Mouse (Mus musculus): ENCODE measurements around the gene Cdc42ep5. TPM values are rescaled to one million over a fixed set of nuclear protein-coding genes. Genes with fewer than 3 reads are reported as not detected.

Cdc42ep5 gene
- polyA plus RNA-seq, 1 experiment from 2014 or later: 16.2 TPM

DNA sequence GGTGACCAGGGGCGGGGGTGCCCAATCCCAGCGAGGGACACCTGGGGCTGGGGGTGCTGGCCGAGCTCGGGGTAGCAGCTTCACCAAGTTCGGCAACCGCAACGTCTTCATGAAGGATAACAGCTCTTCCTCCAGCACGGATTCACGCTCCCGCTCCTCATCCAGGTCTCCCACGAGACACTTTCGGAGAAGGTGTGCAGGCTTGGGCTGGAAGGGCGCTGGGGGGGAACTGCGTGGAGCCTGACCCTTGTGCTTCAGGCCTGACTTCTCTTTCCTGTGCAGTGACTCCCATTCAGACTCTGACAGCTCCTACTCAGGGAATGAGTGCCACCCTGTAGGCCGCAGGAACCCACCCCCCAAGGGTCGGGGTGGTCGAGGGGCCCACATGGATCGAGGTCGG, 21.2 kb downstream of the Cdc42ep5 start:
- no peak overlapping the region for H3K4me3 ChIP-seq (ENCODE audit: low read depth, low read length)
- H3K27ac ChIP-seq (ENCODE audit: low read depth, low read length): no peak overlapping the region
- no peaks in the 10 kb centered on the region for H3K27me3 ChIP-seq (ENCODE audit: control insufficient read depth, insufficient read depth, low read length)
- no peak overlapping the region for H3K4me2 ChIP-seq (ENCODE audit: low read depth, low read length, severe bottlenecking)
- ATAC-seq (replicated peaks; ENCODE audit: low FRiP score) (no peak), DNase-seq (ENCODE audit: low spot score) (peak; percentile 47)
- H3K4me1 ChIP-seq (replicated peaks; ENCODE audit: control insufficient read depth, insufficient read depth, low read length): no peaks in the 10 kb centered on the region
- peaks cover 55% of the 10 kb centered on the region for H3K36me3 ChIP-seq (ENCODE audit: control insufficient read depth, insufficient read depth, low read length)
- no peak overlapping the region for H3K9ac ChIP-seq (ENCODE audit: low read length)
- WGBS: 92% methylated on average over 19 of the region's 19 CpGs
- H3K9me3 ChIP-seq (ENCODE audit: control insufficient read depth, low read length): no peaks in the 10 kb centered on the region

DNA sequence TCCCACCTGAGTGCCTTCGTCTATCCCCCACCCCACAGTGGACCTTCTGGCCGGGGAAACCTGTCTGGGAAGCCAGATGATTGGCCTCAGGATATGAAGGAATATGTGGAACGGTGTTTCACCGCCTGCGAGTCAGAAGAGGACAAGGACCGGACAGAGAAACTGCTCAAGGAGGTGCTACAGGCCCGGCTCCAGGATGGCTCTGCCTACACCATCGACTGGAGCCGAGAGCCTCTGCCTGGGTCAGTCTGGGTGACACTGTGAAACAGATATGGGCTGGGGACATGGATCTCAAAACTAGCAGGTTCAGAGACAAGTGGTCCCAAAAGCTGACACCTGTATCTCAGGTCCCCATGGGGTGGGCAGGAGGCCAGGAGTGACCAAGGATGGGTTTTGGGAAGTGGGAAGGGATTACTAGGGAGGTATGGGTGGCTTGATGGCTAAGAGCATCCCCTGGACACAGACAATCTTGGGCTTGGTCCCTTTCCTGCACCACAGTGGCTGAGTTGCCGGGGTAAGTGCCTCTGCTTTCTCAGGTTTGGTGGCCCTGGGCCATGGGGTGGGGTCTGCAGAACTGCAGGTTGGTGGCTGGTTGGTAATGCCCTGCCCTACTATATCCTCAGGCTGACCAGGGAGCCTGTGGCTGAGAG, 21.7 kb downstream of the Cdc42ep5 start:
- Histone ChIP-seq H3K4me3 (ENCODE audit: low read depth, low read length) (no peak overlapping the region), H3K9ac (ENCODE audit: low read length) (no peak overlapping the region), H3K27ac (ENCODE audit: low read depth, low read length) (no peak overlapping the region), H3K9me3 (ENCODE audit: control insufficient read depth, low read length) (no peaks in the 10 kb centered on the region), H3K27me3 (ENCODE audit: control insufficient read depth, insufficient read depth, low read length) (no peaks in the 10 kb centered on the region), H3K4me1 (replicated peaks; ENCODE audit: control insufficient read depth, insufficient read depth, low read length) (peaks cover 3% of the 10 kb centered on the region; the same call in 1 of the 2 replicates), H3K4me2 (ENCODE audit: low read depth, low read length, severe bottlenecking) (no peak overlapping the region), H3K36me3 (ENCODE audit: control insufficient read depth, insufficient read depth, low read length) (peaks cover 55% of the 10 kb centered on the region)
- WGBS: 92% methylated on average over 10 of the region's 10 CpGs
- no peak for ATAC-seq (replicated peaks; ENCODE audit: low FRiP score)
- DNase-seq (ENCODE audit: low spot score): peak; percentile 48

DNA sequence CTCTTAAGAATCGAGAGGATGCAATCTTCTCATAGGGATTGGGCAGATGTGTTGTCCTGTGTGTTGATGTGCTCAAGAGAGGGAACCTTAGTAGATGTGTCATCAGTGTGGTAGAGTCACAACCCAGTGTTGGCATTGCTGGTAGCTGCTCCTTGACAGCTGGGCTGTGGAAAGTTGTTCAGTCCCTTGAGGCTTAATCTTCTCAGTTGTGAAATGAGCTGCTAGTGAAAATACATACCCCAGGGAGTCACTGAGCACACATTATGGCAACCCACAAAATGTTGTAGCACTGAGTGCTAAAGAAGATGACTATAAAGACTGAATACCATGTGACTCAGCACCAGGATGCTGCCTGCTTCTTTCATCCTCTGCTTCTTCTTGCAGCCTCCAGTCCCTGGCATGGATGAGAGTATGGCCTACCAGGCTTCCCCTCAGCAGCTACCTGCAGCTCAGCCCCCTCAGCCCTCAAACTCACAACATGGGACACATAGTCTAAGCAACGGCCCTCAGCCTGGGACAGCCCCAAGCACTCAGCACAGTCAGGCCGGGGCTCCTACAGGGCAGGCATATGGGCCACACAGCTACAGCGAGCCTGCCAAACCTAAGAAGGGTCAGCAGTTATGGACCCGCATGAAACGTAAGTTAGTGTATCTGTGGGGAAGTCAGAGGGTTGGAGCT, 22.9 kb downstream of the Cdc42ep5 start:
- no peak for ATAC-seq (replicated peaks; ENCODE audit: low FRiP score)
- no peak overlapping the region for H3K4me3 ChIP-seq (ENCODE audit: low read depth, low read length)
- H3K27ac ChIP-seq (ENCODE audit: low read depth, low read length): no peak overlapping the region
- peaks cover 3% of the 10 kb centered on the region; the same call in 1 of the 2 replicates for H3K4me1 ChIP-seq (replicated peaks; ENCODE audit: control insufficient read depth, insufficient read depth, low read length)
- H3K36me3 ChIP-seq (ENCODE audit: control insufficient read depth, insufficient read depth, low read length): peaks cover 49% of the 10 kb centered on the region
- no peaks in the 10 kb centered on the region for H3K27me3 ChIP-seq (ENCODE audit: control insufficient read depth, insufficient read depth, low read length)
- 92% methylated on average over 6 of the region's 6 CpGs for WGBS
- DNase-seq (ENCODE audit: low spot score): peak; percentile 39
- H3K9me3 ChIP-seq (ENCODE audit: control insufficient read depth, low read length): no peaks in the 10 kb centered on the region
- H3K4me2 ChIP-seq (ENCODE audit: low read depth, low read length, severe bottlenecking): no peak overlapping the region
- no peak overlapping the region for H3K9ac ChIP-seq (ENCODE audit: low read length)

DNA sequence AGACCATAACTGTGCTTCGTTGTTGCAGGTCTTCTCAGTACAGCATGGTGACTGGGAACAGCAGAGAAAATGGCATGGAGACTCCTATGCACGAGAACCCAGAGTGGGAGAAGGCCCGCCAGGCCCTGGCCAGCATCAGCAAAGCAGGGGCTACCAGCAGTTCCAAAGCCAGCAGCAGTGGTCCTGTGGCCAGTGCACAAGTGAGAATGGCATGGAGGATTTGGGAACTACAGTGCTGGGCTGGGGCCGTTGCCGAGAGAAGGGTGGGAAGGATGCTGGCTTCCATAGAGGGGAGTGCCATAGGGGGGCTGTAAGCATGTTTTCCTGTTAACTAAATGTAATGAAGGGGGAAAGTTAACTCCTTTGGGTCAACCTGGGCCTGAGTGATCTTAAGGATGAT, 25.3 kb downstream of the Cdc42ep5 start:
- ATAC-seq (replicated peaks; ENCODE audit: low FRiP score): no peak
- no peak overlapping the region for H3K9ac ChIP-seq (ENCODE audit: low read length)
- H3K27me3 ChIP-seq (ENCODE audit: control insufficient read depth, insufficient read depth, low read length): no peaks in the 10 kb centered on the region
- H3K36me3 ChIP-seq (ENCODE audit: control insufficient read depth, insufficient read depth, low read length): peaks cover 33% of the 10 kb centered on the region
- 95% methylated on average over 5 of the region's 5 CpGs for WGBS
- no peak overlapping the region for H3K4me2 ChIP-seq (ENCODE audit: low read depth, low read length, severe bottlenecking)
- H3K9me3 ChIP-seq (ENCODE audit: control insufficient read depth, low read length): no peaks in the 10 kb centered on the region
- H3K27ac ChIP-seq (ENCODE audit: low read depth, low read length): no peak overlapping the region
- peaks cover 4% of the 10 kb centered on the region; the same call in 1 of the 2 replicates for H3K4me1 ChIP-seq (replicated peaks; ENCODE audit: control insufficient read depth, insufficient read depth, low read length)
- no peak overlapping the region for H3K4me3 ChIP-seq (ENCODE audit: low read depth, low read length)
- DNase-seq (ENCODE audit: low spot score): no peak

DNA sequence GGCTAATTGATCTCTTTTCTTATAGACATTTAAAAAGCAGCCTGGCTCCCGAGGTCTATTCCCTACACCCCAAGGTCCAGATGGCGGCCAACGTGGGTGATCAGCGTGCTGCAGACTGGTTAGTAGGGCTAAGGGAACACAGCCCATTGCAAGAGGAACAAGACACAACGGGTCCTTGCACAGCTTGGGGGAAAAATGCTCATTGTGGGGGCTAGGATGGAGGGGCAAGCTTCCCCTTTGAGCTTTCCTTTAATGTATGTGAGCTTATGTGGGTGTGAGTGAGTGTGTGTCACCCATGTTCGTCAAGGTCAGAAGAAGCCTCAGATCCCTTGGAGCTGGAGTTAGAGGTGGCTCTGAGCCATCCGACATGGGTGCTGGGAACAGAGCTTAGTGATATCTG, 26.0 kb downstream of the Cdc42ep5 start:
- WGBS: 94% methylated on average over 7 of the region's 7 CpGs
- no peak overlapping the region for H3K4me2 ChIP-seq (ENCODE audit: low read depth, low read length, severe bottlenecking)

DNA sequence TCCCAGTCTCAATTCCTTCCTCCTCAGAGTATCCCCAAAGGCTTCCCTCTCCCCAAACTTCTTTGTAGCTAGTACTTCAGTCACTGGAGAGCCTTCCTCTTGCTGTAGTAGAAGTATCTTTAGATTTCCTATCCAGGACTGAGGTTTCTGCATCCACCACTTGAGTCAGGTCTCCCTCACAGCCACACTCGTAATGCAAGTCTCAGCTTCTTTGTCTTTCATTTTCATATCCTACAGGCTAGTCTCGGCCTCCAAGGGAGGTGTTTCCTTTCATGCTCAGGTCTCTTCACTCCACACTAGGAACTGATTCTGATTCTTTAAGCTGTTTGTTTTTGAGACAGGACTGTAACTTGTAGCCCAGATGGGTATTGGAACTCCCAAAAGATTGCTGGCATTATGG, 26.5 kb downstream of the Cdc42ep5 start:
- no peaks in the 10 kb centered on the region for H3K9me3 ChIP-seq (ENCODE audit: control insufficient read depth, low read length)
- H3K27me3 ChIP-seq (ENCODE audit: control insufficient read depth, insufficient read depth, low read length): no peaks in the 10 kb centered on the region
- DNase-seq (ENCODE audit: low spot score) (no peak), ATAC-seq (replicated peaks; ENCODE audit: low FRiP score) (no peak)
- peak overlapping the region; percentile 73; the same call in 1 of the 2 replicates for H3K4me3 ChIP-seq (ENCODE audit: low read depth, low read length)
- H3K4me1 ChIP-seq (replicated peaks; ENCODE audit: control insufficient read depth, insufficient read depth, low read length): peaks cover 4% of the 10 kb centered on the region; the same call in 1 of the 2 replicates
- H3K36me3 ChIP-seq (ENCODE audit: control insufficient read depth, insufficient read depth, low read length): peaks cover 21% of the 10 kb centered on the region
- H3K27ac ChIP-seq (ENCODE audit: low read depth, low read length): no peak overlapping the region
- H3K4me2 ChIP-seq (ENCODE audit: low read depth, low read length, severe bottlenecking): peak overlapping the region; percentile 75
- WGBS: 87% methylated on average over 2 of the region's 2 CpGs
- peak overlapping the region; percentile 80; the same call in 1 of the 2 replicates for H3K9ac ChIP-seq (ENCODE audit: low read length)

More for the DNA sequence above, 26.0 kb downstream of the Cdc42ep5 start:
- Histone ChIP-seq H3K4me1 (replicated peaks; ENCODE audit: control insufficient read depth, insufficient read depth, low read length) (peaks cover 4% of the 10 kb centered on the region; the same call in 1 of the 2 replicates), H3K4me3 (ENCODE audit: low read depth, low read length) (no peak overlapping the region), H3K36me3 (ENCODE audit: control insufficient read depth, insufficient read depth, low read length) (peaks cover 26% of the 10 kb centered on the region), H3K9me3 (ENCODE audit: control insufficient read depth, low read length) (no peaks in the 10 kb centered on the region), H3K27ac (ENCODE audit: low read depth, low read length) (no peak overlapping the region), H3K9ac (ENCODE audit: low read length) (no peak overlapping the region), H3K27me3 (ENCODE audit: control insufficient read depth, insufficient read depth, low read length) (no peaks in the 10 kb centered on the region)
- no peak for DNase-seq (ENCODE audit: low spot score)
- no peak for ATAC-seq (replicated peaks; ENCODE audit: low FRiP score)

DNA sequence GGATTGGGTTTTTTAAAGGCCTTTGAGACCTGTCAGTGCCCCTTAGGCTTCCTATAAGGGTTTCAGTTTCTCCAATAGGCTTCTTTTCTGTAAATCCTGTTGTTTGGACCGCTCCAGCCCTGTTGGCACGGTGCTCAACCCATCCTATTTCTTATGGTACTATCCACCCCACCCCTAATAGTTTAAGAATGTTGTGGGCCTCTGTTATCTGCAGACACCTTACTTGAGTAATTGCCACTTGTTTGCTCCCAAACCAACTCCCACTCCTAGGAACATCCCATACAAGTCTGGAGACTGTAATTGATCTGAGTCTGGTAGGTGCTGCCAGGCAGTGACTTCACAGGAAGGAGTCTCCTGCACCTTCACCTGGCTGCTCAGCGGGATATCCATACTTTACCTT, 26.9 kb downstream of the Cdc42ep5 start:
- Histone ChIP-seq H3K9ac (ENCODE audit: low read length) (peak overlapping the region; percentile 80), H3K27me3 (ENCODE audit: control insufficient read depth, insufficient read depth, low read length) (no peaks in the 10 kb centered on the region), H3K4me1 (replicated peaks; ENCODE audit: control insufficient read depth, insufficient read depth, low read length) (peaks cover 4% of the 10 kb centered on the region; the same call in 1 of the 2 replicates), H3K4me3 (ENCODE audit: low read depth, low read length) (peak overlapping the region; percentile 73), H3K4me2 (ENCODE audit: low read depth, low read length, severe bottlenecking) (peak overlapping the region; percentile 75), H3K27ac (ENCODE audit: low read depth, low read length) (no peak overlapping the region), H3K36me3 (ENCODE audit: control insufficient read depth, insufficient read depth, low read length) (peaks cover 18% of the 10 kb centered on the region), H3K9me3 (ENCODE audit: control insufficient read depth, low read length) (no peaks in the 10 kb centered on the region)
- DNase-seq (ENCODE audit: low spot score) (no peak), ATAC-seq (replicated peaks; ENCODE audit: low FRiP score) (no peak)
- whole genome bisulfite sequencing: 62% methylated on average over 3 of the region's 3 CpGs

DNA sequence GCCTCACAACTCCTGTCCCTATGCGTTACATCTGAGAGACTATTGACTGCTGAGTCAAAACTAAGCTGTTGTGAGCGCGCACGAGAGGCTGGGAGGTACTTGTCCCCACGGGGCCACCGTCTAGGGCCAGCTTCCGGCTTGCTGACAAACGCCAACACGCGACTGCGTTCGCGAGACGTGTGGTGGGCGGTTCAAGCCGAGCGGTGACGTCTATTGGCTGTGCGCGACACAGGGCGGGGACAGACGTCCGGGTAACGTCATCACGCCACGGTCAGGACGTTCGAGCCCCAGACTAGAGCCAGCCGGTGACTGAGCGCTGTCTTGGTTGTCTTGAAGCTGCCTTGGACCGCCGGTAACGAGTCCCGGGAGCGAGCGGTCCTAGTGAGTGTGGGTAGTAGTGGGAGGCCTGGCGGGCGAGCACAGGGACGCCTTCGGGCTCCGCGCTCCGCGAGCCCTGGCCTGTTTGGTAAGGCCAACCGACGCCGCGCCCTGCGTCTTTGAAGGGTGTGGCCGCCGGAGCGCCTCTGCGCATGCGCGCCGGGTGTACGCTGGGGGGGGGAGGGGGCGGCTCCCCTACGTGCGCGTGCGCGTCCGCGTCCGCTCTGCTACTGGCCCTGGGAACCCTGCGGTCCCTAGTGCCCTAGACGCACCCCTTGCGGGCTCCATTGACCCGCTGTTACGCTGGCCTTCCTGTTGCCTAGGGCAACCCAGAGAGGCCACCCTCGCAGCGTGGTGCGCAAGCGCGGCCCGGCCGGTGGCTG, 27.7 kb downstream of the Cdc42ep5 start, which contains the start of gene Leng8:
Gene Leng8 (plus strand): TSS at position 269 of the 761 bp plus-strand sequence.
- Histone ChIP-seq H3K27ac (ENCODE audit: low read depth, low read length) (peak within 1 kb of the TSS; percentile 90), H3K36me3 (ENCODE audit: control insufficient read depth, insufficient read depth, low read length) (peaks cover 14% of the 10 kb centered on the region), H3K27me3 (ENCODE audit: control insufficient read depth, insufficient read depth, low read length) (no peaks in the 10 kb centered on the region), H3K9me3 (ENCODE audit: control insufficient read depth, low read length) (no peaks in the 10 kb centered on the region), H3K9ac (ENCODE audit: low read length) (peak within 1 kb of the TSS; percentile 80), H3K4me2 (ENCODE audit: low read depth, low read length, severe bottlenecking) (peak within 1 kb of the TSS; percentile 75), H3K4me3 (ENCODE audit: low read depth, low read length) (peak within 1 kb of the TSS; percentile 73), H3K4me1 (replicated peaks; ENCODE audit: control insufficient read depth, insufficient read depth, low read length) (peaks cover 4% of the 10 kb centered on the region; the same call in 1 of the 2 replicates)
- under 1% methylated on average over 60 of the region's 78 CpGs for WGBS
- DNase-seq (ENCODE audit: low spot score) (peak; percentile 99), ATAC-seq (replicated peaks; ENCODE audit: low FRiP score) (peak; percentile 99)

Measured in forebrain, embryonic 11.5 days (tissue).